Mouse (Mus musculus): Measurements from ENCODE around the gene Rev1.

The Rev1 gene

DNA sequence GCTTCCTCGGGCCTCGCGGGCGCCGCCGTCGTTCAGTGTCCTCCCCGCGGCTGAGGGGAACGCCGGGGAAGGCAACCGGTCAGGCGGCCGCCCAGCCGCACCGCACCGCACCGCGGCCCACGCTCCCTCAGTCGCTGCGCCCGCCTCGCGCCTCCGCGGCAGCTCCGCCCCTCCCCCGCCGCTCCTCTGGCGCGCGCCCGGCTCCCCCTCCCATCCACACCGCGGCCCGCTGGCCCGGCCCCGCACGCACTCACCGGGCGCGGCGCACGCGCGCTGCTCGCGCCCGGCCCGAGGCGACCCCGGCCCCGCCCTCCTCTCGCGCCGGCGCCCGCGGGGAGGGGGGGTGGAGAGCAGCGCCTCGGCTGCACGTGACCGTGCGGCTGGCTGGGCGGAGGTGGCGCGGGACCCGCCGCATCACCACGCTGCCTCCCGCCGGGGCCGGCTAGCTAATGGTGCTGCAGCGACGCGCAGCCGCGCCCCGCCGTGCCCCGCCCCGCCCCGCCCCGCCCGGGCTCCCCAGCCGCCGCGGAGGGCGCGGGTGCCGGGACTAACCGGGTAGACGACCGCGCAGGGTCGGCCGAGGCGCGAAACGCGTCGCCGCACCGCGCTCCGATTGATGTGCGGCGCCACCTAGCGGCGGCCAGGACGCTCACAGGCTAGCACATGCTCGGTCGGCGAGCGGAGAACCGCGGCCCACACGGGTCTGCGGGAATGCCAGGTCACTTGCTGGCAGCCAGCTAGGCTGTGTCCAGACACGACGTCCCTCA lies at the start of gene Rev1:
Gene Rev1, minus strand, starts transcription at position 301 of the 767 bp plus-strand sequence.
- peak; percentile 91 for DNase-seq (ENCODE audit: low spot score)

GRCm38 (mm10) chr1:38178929-38179328 lies 49.3 kb upstream of the Rev1 start:
- DNase-seq (ENCODE audit: low spot score), result no peak

GRCm38 (mm10) chr1:38176077-38176476 lies 46.5 kb upstream of the Rev1 start:
- no peak for DNase-seq (ENCODE audit: low spot score)

DNA sequence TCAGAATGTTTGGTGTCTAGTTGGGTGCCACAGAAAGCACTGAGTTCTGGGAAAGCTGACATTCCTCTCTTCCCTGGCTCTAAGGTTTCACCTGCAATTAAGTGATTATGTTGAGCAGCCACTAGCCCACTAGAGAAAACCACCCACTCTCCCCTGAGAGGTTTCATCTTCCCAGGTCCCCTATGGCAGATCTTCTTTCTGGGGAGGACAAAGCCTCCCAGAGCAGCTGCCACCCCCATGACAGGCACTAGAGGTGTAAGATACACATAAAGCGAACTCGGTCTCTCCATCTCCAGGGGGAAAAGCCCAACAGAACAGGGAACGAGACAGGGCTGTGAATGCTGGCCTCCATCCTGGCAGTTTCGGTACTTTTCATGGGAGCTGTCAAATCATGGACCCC lies 42.3 kb upstream of the Rev1 start:
- DNase-seq (ENCODE audit: low spot score), result no peak

- no peak for DNase-seq (ENCODE audit: low spot score)
Observed at GRCm38 (mm10) chr1:38165696-38166095, 36.1 kb upstream of the Rev1 start.

- no peak for DNase-seq (ENCODE audit: low spot score)
Observed at GRCm38 (mm10) chr1:38150086-38150485, 20.5 kb upstream of the Rev1 start.

GRCm38 (mm10) chr1:38146008-38146407 lies 16.4 kb upstream of the Rev1 start:
- DNase-seq (ENCODE audit: low spot score), result no peak

- no peak for DNase-seq (ENCODE audit: low spot score)
Observed at GRCm38 (mm10) chr1:38141371-38141770, 11.8 kb upstream of the Rev1 start.

DNA sequence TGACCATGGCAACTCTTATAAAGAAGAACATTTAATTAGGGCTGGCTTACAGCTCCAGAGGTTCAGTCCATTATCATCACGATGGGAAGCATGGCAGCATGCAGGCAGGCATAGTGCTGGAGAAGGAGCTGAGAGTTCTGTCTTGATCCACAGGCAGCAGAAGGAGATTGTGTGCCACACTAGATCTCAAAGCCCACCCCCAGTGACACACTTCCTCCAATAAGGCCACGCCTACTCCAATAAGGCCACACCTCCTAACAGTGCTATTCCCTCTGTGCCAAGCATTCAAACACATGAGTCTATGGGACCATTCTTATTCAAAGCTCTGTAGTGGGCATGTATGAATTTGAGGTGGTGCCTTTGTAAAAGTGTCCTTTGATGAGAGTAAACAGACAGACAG lies 11.3 kb upstream of the Rev1 start:
- no peak for DNase-seq (ENCODE audit: low spot score)

- DNase-seq (ENCODE audit: low spot score), result no peak
Observed at GRCm38 (mm10) chr1:38139396-38139795, 9.8 kb upstream of the Rev1 start.

- DNase-seq (ENCODE audit: low spot score), result no peak
Observed at GRCm38 (mm10) chr1:38132942-38133341, 3.3 kb upstream of the Rev1 start.

DNA sequence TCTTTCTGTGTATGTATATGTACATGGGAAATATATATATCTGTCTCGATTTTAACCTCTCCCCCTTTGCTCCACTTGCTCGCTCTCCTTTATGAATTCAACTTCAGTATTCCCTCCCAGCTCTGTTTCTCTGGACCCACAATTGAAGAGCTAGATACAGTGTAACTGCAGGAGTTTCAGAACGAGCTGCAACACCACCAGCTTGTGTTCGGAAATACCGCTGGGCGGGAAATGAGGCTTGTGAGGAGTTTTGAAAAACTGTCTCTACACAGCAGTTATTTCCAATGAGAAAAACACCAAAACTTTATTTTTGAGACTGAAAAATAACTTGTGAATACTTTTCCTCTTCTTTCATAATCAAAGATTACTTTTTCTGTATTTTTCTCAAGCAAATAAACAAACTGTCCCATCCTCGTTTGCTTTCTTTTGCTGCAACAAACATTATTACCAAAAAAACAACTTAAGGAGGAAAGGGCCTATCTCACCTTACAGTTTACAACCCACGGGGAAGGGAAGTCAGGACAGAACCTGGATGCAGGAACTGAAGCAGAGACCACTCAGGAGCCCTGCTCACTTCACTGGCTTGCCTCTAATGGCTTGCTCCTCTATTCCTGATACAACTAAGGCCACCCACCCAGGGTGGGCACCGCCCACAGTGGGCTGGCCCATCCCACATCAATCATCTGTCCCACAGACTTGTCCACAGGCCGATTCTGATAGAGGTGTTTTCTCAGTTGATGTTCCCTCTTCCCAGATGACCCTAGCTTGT lies 1.3 kb upstream of the Rev1 start:
- no peak for DNase-seq (ENCODE audit: low spot score)

DNA sequence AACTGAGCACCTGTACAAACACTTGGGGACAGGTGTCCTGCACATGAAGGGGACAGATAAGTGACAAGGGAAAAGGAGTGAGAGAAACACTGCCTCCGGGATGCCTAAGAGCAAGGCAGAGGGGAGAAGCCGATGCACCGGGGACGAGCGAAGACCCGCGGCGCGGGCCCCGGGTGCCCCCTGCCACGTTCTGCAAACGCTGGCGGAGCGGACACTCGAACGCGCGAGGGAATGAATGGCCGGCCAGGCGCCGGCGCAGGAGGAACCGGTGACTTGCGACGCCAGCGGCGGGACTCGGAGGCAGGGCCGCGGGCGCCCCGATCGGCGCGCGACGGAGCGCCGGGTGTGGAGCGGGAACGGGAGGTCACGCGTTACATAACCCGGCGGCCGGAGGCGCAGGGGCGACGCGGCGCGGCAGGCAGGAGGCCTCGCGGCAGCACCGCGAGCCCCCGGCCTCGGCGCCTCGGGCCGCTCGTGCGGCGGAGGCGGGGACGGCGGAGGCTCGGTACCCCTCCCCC lies 623 bp downstream of the Rev1 start:
- peak; percentile 44 for DNase-seq (ENCODE audit: low spot score)

GRCm38 (mm10) chr1:38127036-38127435 lies 2.6 kb downstream of the Rev1 start:
- no peak for DNase-seq (ENCODE audit: low spot score)

GRCm38 (mm10) chr1:38126426-38126825 lies 3.2 kb downstream of the Rev1 start:
- no peak for DNase-seq (ENCODE audit: low spot score)

DNA sequence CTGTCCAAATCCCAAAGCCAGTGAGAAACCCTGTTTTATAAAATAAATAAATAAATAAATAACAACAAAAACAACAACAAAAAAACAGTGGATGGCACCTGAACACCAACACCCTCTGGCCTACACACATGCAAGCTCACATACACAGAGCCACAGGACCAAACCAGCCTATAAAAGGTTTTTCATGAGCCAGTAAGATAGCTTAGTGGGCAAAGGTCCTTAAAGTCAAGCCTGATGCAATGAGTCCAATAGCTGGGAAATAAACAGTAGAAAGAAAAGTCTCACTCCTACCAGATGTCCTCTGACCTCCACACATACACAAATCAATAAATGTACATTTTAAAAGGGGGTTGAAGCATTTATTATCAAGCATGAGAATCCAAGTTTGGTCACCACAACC lies 5.3 kb downstream of the Rev1 start:
- no peak for DNase-seq (ENCODE audit: low spot score)

DNA sequence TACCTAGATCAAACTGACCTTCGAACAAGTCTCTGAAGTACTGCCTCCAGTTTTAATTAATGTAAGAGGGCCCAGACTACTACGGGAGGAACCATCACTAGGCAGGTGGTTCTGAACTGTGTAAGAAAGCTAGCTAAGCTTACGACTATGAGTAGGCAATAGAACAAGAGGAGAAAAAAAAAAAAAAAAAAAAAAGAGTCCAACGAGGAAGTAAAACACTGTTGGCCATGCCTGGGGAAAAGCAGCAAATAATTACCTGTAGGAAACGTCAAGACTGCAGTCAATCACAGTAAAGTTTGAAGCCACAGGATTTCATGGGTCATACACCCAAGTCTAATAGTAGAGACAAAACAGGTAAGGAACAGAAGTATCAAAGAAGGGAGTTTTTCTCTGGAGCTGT lies 8.7 kb downstream of the Rev1 start:
- DNase-seq (ENCODE audit: low spot score), result no peak

DNA sequence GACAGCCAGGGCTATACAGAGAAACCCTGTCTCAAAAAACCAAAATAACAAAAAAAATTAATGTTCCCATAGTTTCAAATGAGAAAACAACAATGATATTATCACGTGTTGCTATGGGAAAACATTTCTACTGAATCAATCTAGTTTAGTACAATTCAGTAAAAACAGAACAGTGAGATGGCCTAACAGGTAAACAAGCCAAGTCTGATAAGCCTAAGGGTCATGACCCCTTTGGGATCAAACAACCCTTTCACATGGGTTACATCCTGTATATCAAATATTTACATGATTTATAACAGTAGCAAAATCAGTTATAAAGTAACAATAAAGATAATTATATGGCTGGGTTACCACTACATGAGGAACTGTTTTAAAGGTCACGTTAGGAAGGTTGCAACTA lies 11.0 kb downstream of the Rev1 start:
- no peak for DNase-seq (ENCODE audit: low spot score)

DNA sequence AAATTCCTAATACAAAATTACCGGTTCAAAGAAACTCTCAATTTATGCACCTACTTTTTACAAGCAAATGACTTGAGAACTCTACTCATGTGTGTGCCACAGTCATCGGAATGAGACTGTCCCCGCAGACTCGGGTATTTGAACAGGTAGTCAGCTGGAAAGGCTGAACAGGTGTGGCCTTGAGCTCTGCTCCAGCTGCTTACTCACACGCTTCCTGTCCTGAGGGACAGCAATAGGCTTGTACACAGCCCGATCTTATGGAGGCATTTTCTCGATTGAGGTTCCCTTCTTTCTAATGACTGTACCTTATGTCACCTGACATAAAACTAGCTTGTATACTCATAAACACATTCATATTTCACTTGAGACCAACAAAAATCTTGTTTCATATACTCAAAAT lies 19.8 kb downstream of the Rev1 start:
- no peak for DNase-seq (ENCODE audit: low spot score)

- DNase-seq (ENCODE audit: low spot score), result no peak
Observed at GRCm38 (mm10) chr1:38103813-38104212, 25.8 kb downstream of the Rev1 start.

DNA sequence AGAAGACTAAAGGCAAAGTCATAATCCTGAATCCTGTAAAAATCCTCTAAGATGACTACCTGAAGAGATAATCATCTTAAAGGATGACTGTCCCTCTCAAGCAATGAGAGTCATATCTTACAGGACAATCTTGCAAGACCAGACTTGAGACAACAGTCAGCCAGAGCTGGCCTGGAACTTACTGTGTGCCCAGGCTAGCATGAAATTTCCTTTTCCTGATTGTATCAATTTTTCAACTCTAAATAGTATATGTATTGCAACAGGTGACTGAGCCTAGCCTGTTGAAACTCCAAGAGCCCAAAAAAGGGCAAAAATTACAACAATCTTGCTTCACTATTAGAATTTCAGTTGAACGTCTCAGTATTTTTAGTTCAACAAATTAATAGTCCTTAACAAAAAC lies 26.4 kb downstream of the Rev1 start:
- DNase-seq (ENCODE audit: low spot score), result no peak

DNA sequence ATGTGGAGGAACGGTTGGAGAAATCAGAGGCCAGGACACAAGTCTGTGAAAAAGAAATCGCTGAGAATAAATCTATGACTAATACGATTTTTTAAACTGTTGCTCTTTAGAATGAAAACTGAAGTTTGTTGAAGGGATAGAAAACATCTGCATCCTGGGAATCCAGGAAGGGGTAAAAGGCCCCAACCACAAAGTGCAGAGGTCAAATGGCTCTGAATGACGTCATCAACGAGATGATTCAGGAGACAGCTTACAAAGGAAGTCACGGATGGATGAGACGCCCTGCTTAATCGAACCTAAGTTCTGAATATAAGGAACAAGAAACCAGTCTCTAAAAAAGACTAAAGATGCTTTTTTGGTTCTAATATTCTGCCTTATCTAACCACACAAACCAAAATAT lies 48.3 kb downstream of the Rev1 start:
- no peak for DNase-seq (ENCODE audit: low spot score)

DNA sequence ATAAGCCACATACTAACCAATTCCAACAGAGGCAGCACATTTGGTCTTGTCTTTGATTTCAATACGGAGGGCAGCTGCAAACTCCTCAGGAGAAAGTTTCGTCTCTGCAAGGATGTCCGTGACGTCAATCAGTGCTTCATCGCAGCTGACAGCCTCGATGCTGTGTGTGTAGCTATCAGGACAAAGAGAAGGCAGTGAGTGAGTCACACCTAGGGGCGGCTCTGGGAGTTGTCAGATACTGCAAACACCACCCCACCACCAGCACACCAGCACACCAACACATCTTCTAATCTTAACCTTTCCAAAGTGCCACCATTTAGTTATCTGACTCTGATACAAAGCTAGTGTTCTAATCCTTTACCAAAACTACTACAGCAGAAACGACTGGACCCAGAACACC lies 58.3 kb downstream of the Rev1 start:
- no peak for DNase-seq (ENCODE audit: low spot score)
